Comparison of ENCODE assay signal across 8 mouse cellular contexts in genomic region chr12:112077651-112078050, GRCm38 (mm10). TPM values are rescaled to one million over a fixed set of nuclear protein-coding genes. Genes with fewer than 3 reads are reported as not detected.
A peak's percentile ranks its signal among the peaks of the same experiment; 100 is the strongest.
DNase-seq lines count a peak whose midpoint lies in the region; ATAC-seq lines count a peak whose summit lies in the region.

No protein-coding gene starts in this region.

- no peaks in the 10 kb centered on the region for H3K36me3 ChIP-seq in hindbrain, embryonic 11.5 days (ENCODE audit: control insufficient read depth, insufficient read depth, low read length)
- H3K36me3 ChIP-seq in hindbrain, embryonic 13.5 days = no peaks in the 10 kb centered on the region
- H3K36me3 ChIP-seq in kidney, embryonic 14.5 days (ENCODE audit: control insufficient read depth, insufficient read depth, low read length) = no peaks in the 10 kb centered on the region
- no peaks in the 10 kb centered on the region for H3K36me3 ChIP-seq in liver, embryonic 11.5 days (ENCODE audit: control insufficient read depth, insufficient read depth, low read length)
- no peaks in the 10 kb centered on the region for H3K36me3 ChIP-seq in neural tube, embryonic 11.5 days (ENCODE audit: control insufficient read depth, insufficient read depth, low read length)

- peak; percentile 75 for ATAC-seq in hindbrain, embryonic 11.5 days (ENCODE audit: low FRiP score)
- no peak for ATAC-seq in hindbrain, embryonic 13.5 days (ENCODE audit: low FRiP score)
- peak; percentile 78; the same call in 1 of the 2 replicates for ATAC-seq in kidney, embryonic 14.5 days (ENCODE audit: low FRiP score, low TSS enrichment)
- no peak; the same call in 1 of the 2 replicates for ATAC-seq in liver, embryonic 11.5 days (replicated peaks; ENCODE audit: low FRiP score)
- no peak for ATAC-seq in neural tube, embryonic 11.5 days (ENCODE audit: insufficient read depth, low FRiP score, low TSS enrichment)

- no peak overlapping the region for H3K27ac ChIP-seq in hindbrain, embryonic 11.5 days (ENCODE audit: low read depth, low read length)
- H3K27ac ChIP-seq in hindbrain, embryonic 13.5 days = no peak overlapping the region
- H3K27ac ChIP-seq in kidney, embryonic 14.5 days (ENCODE audit: low read depth, low read length) = no peak overlapping the region
- no peak overlapping the region for H3K27ac ChIP-seq in liver, embryonic 11.5 days (ENCODE audit: low read depth, low read length)
- no peak overlapping the region for H3K27ac ChIP-seq in neural tube, embryonic 11.5 days (ENCODE audit: low read depth, low read length)

- 6% methylated on average over 6 of the region's 6 CpGs for WGBS in hindbrain, embryonic 11.5 days
- WGBS in hindbrain, embryonic 13.5 days = 13% methylated on average over 6 of the region's 6 CpGs
- 10% methylated on average over 6 of the region's 6 CpGs for WGBS in kidney, embryonic 14.5 days
- WGBS in liver, embryonic 11.5 days = 4% methylated on average over 6 of the region's 6 CpGs
- WGBS in neural tube, embryonic 11.5 days = 6% methylated on average over 6 of the region's 6 CpGs

- no peak overlapping the region for H3K4me2 ChIP-seq in hindbrain, embryonic 11.5 days (replicated peaks; ENCODE audit: low read depth, low read length)
- H3K4me2 ChIP-seq in hindbrain, embryonic 13.5 days = no peak overlapping the region
- H3K4me2 ChIP-seq in kidney, embryonic 14.5 days (replicated peaks; ENCODE audit: low read depth, low read length) = no peak overlapping the region
- no peak overlapping the region for H3K4me2 ChIP-seq in liver, embryonic 11.5 days
- no peak overlapping the region for H3K4me2 ChIP-seq in neural tube, embryonic 11.5 days (ENCODE audit: low read depth)

- H3K4me3 ChIP-seq in hindbrain, embryonic 11.5 days (ENCODE audit: low read depth, low read length) = no peak overlapping the region
- H3K4me3 ChIP-seq in hindbrain, embryonic 13.5 days = no peak overlapping the region
- no peak overlapping the region for H3K4me3 ChIP-seq in kidney, embryonic 14.5 days (ENCODE audit: low read length)
- H3K4me3 ChIP-seq in liver, embryonic 11.5 days (ENCODE audit: low read depth, low read length) = no peak overlapping the region
- H3K4me3 ChIP-seq in neural tube, embryonic 11.5 days (ENCODE audit: low read depth, low read length) = no peak overlapping the region

- no peaks in the 10 kb centered on the region for H3K27me3 ChIP-seq in hindbrain, embryonic 11.5 days (ENCODE audit: control insufficient read depth, insufficient read depth, low read length)
- H3K27me3 ChIP-seq in hindbrain, embryonic 13.5 days = 0 out of 2 replicates have a peak, but pooled peaks cover 3% of the 10 kb centered on the region
- H3K27me3 ChIP-seq in kidney, embryonic 14.5 days (ENCODE audit: control insufficient read depth, insufficient read depth, low read length) = no peaks in the 10 kb centered on the region
- no peaks in the 10 kb centered on the region for H3K27me3 ChIP-seq in liver, embryonic 11.5 days (replicated peaks; ENCODE audit: control insufficient read depth, insufficient read depth, low read length)
- H3K27me3 ChIP-seq in neural tube, embryonic 11.5 days (ENCODE audit: control insufficient read depth, insufficient read depth, low read length) = no peaks in the 10 kb centered on the region

- DNase-seq in hindbrain, embryonic 11.5 days (ENCODE audit: low spot score) = peak; percentile 89
- peak; percentile 91 to 93 for DNase-seq in cerebellum, postnatal 10 days
- peak; percentile 17 to 33 for DNase-seq in gastrocnemius, adult 8-10 months (ENCODE audit: low spot score in 2 of 2)
- peak; percentile 63 for DNase-seq in liver, embryonic 11.5 days (ENCODE audit: low spot score)
- peak; percentile 86 for DNase-seq in neural tube, embryonic 11.5 days (ENCODE audit: low spot score)
- peak; percentile 9 to 15 for DNase-seq in thymus, adult 18-20 months

- no peaks in the 10 kb centered on the region for H3K9me3 ChIP-seq in hindbrain, embryonic 11.5 days (ENCODE audit: control insufficient read depth, low read length)
- no peaks in the 10 kb centered on the region for H3K9me3 ChIP-seq in hindbrain, embryonic 13.5 days
- no peaks in the 10 kb centered on the region for H3K9me3 ChIP-seq in kidney, embryonic 14.5 days (ENCODE audit: control insufficient read depth, low read length)
- no peaks in the 10 kb centered on the region for H3K9me3 ChIP-seq in liver, embryonic 11.5 days (ENCODE audit: control insufficient read depth, low read length)
- no peaks in the 10 kb centered on the region for H3K9me3 ChIP-seq in neural tube, embryonic 11.5 days (ENCODE audit: control insufficient read depth, low read length)

- no peaks in the 10 kb centered on the region for H3K4me1 ChIP-seq in hindbrain, embryonic 11.5 days (replicated peaks; ENCODE audit: control insufficient read depth, insufficient read depth, low read length)
- no peaks in the 10 kb centered on the region for H3K4me1 ChIP-seq in hindbrain, embryonic 13.5 days (replicated peaks)
- no peaks in the 10 kb centered on the region for H3K4me1 ChIP-seq in kidney, embryonic 14.5 days (ENCODE audit: control insufficient read depth, insufficient read depth, low read length)
- no peaks in the 10 kb centered on the region for H3K4me1 ChIP-seq in liver, embryonic 11.5 days (replicated peaks; ENCODE audit: control insufficient read depth, insufficient read depth, low read length)
- no peaks in the 10 kb centered on the region for H3K4me1 ChIP-seq in neural tube, embryonic 11.5 days (ENCODE audit: control insufficient read depth, insufficient read depth, low read length)

- H3K9ac ChIP-seq in hindbrain, embryonic 11.5 days (ENCODE audit: low read depth, low read length) = no peak overlapping the region
- H3K9ac ChIP-seq in hindbrain, embryonic 13.5 days = no peak overlapping the region
- no peak overlapping the region for H3K9ac ChIP-seq in kidney, embryonic 14.5 days (ENCODE audit: low read depth, low read length)
- H3K9ac ChIP-seq in liver, embryonic 11.5 days (ENCODE audit: low read depth, low read length) = no peak overlapping the region
- no peak overlapping the region for H3K9ac ChIP-seq in neural tube, embryonic 11.5 days (ENCODE audit: low read length)

RNA-seq across cellular contexts. Expression of gene Aspg, which starts 28.8 kb away (rescaled TPM):
- polyA plus RNA-seq in hindbrain, embryonic 11.5 days (2014; fragmentation: Nextera tagmentation; extraction: Ambion mirVana) = 0.52 and 0.65 TPM in 2 replicates
- polyA plus RNA-seq in hindbrain, embryonic 13.5 days (2015; fragmentation: Nextera tagmentation; extraction: Ambion mirVana) = 0.27 and 1.1 TPM in 2 replicates
- not detected for total RNA-seq in gastrocnemius, adult 8-10 months (2022)
- 1.1 TPM in 2 replicates for polyA plus RNA-seq in kidney, embryonic 14.5 days (2014; fragmentation: Nextera tagmentation; extraction: Ambion mirVana)
- polyA plus RNA-seq in liver, embryonic 11.5 days (2014; fragmentation: Nextera tagmentation; extraction: Ambion mirVana) = 0.38 and 0.73 TPM in 2 replicates
- polyA plus RNA-seq in neural tube, embryonic 11.5 days (2014; fragmentation: Nextera tagmentation; extraction: Ambion mirVana) = 0.69 and 0.73 TPM in 2 replicates

Comparison
In these comparisons a context has a peak if more than half of its experiments do, and no peak if none do; other contexts are left out.
1. ATAC-seq: peak in hindbrain, embryonic 11.5 days (single experiment) and kidney, embryonic 14.5 days (single experiment); none in hindbrain, embryonic 13.5 days (single experiment), liver, embryonic 11.5 days (single experiment) and neural tube, embryonic 11.5 days (single experiment).
2. DNase-seq: peak in every context shown above with its lines; median percentile 92 in cerebellum, postnatal 10 days; 89 in hindbrain, embryonic 11.5 days; 86 in neural tube, embryonic 11.5 days; 63 in liver, embryonic 11.5 days; 25 in gastrocnemius, adult 8-10 months; 12 in thymus, adult 18-20 months.